ENCODE assay signal across 8 mouse cellular contexts in the genomic region with DNA sequence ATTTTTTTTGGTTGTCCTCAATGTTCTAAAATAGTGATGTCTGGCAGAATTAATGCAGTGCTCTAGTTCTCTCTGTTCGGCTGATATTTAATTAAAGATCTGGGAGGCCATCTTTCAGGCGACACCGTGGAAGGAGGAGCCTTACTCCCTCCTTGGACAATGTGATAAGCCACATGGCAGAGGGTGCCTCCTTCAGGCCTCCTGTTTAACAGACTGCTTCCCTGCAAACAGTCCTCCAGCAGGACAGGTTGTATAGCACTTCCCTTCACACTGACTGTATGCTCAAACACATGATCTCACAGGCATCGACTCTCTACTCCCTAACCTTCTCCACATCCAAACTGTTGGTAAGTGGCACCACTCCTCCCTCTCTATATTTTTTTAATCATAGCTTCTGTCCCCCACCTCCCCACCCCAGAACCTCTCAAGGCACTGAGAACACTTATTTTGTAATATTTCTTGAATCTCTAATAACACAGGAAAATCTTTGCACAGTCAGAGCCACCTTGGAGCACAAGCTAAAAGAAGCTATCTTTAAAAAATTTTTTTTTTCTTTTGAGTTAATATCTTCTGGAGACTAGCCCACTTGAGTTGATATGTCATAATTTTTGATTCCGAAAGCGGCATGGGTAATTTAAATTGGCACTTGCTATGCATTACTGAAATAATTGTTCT. TPM values are rescaled to one million over a fixed set of nuclear protein-coding genes. Genes with fewer than 3 reads are reported as not detected.
DNase-seq lines count a peak whose midpoint lies in the region; ATAC-seq lines count a peak whose summit lies in the region.

No protein-coding gene starts in this region.

- no peaks in the 10 kb centered on the region for H3K27me3 ChIP-seq in neural tube, embryonic 11.5 days (ENCODE audit: control insufficient read depth, insufficient read depth, low read length)
- no peaks in the 10 kb centered on the region for H3K27me3 ChIP-seq in forebrain, embryonic 12.5 days
- no peaks in the 10 kb centered on the region for H3K27me3 ChIP-seq in intestine, embryonic 16.5 days (replicated peaks; ENCODE audit: control insufficient read depth, insufficient read depth, low read length)
- no peaks in the 10 kb centered on the region for H3K27me3 ChIP-seq in lung, embryonic 15.5 days

- peak overlapping the region; percentile 40; the same call in 1 of the 2 replicates for H3K4me2 ChIP-seq in neural tube, embryonic 11.5 days (ENCODE audit: low read depth)
- peak overlapping the region; percentile 67 for H3K4me2 ChIP-seq in forebrain, embryonic 12.5 days
- H3K4me2 ChIP-seq in intestine, embryonic 16.5 days (ENCODE audit: low read depth, low read length), result peak overlapping the region; percentile 79
- peak overlapping the region; percentile 70 for H3K4me2 ChIP-seq in lung, embryonic 15.5 days

- H3K27ac ChIP-seq in neural tube, embryonic 11.5 days (ENCODE audit: low read depth, low read length), result no peak overlapping the region
- no peak overlapping the region for H3K27ac ChIP-seq in forebrain, embryonic 12.5 days
- H3K27ac ChIP-seq in intestine, embryonic 16.5 days (ENCODE audit: low read length), result no peak overlapping the region
- H3K27ac ChIP-seq in lung, embryonic 15.5 days, result no peak overlapping the region

- WGBS in neural tube, embryonic 11.5 days, result 38% methylated on average over 6 of the region's 6 CpGs
- WGBS in forebrain, embryonic 12.5 days, result 34% methylated on average over 6 of the region's 6 CpGs
- WGBS in intestine, embryonic 16.5 days, result 26% methylated on average over 6 of the region's 6 CpGs
- WGBS in lung, embryonic 15.5 days, result 14% methylated on average over 6 of the region's 6 CpGs

- H3K9me3 ChIP-seq in neural tube, embryonic 11.5 days (ENCODE audit: control insufficient read depth, low read length), result no peaks in the 10 kb centered on the region
- H3K9me3 ChIP-seq in forebrain, embryonic 12.5 days, result no peaks in the 10 kb centered on the region
- no peaks in the 10 kb centered on the region for H3K9me3 ChIP-seq in intestine, embryonic 16.5 days (ENCODE audit: control insufficient read depth, low read length)
- H3K9me3 ChIP-seq in lung, embryonic 15.5 days, result no peaks in the 10 kb centered on the region

- H3K9ac ChIP-seq in neural tube, embryonic 11.5 days (ENCODE audit: low read length), result no peak overlapping the region
- H3K9ac ChIP-seq in forebrain, embryonic 12.5 days, result no peak overlapping the region
- no peak overlapping the region for H3K9ac ChIP-seq in intestine, embryonic 16.5 days (ENCODE audit: low read depth, low read length)
- no peak overlapping the region for H3K9ac ChIP-seq in lung, embryonic 15.5 days

- ATAC-seq in neural tube, embryonic 11.5 days (ENCODE audit: insufficient read depth, low FRiP score, low TSS enrichment), result no peak
- ATAC-seq in forebrain, embryonic 12.5 days (ENCODE audit: low FRiP score), result no peak
- ATAC-seq in intestine, embryonic 16.5 days, result peak; percentile 36
- ATAC-seq in lung, embryonic 15.5 days (ENCODE audit: borderline replicate concordance, extremely low read depth, low FRiP score, low TSS enrichment), result no peak

- peaks cover 10% of the 10 kb centered on the region; the same call in 1 of the 2 replicates for H3K4me1 ChIP-seq in neural tube, embryonic 11.5 days (ENCODE audit: control insufficient read depth, insufficient read depth, low read length)
- peaks cover 37% of the 10 kb centered on the region for H3K4me1 ChIP-seq in forebrain, embryonic 12.5 days
- peaks cover 21% of the 10 kb centered on the region for H3K4me1 ChIP-seq in intestine, embryonic 16.5 days (ENCODE audit: control insufficient read depth, insufficient read depth, low read length)
- peaks cover 48% of the 10 kb centered on the region for H3K4me1 ChIP-seq in lung, embryonic 15.5 days

- peak; percentile 48 for DNase-seq in neural tube, embryonic 11.5 days (ENCODE audit: low spot score)
- DNase-seq in neural tube, embryonic 10.5 days (ENCODE audit: extremely low spot score, low spot score), result no peak
- DNase-seq in cerebellum, adult 11 months, result peak; percentile 51
- peak; percentile 22 to 27 for DNase-seq in spleen, postnatal 14 days (ENCODE audit: low spot score in 2 of 2)
- DNase-seq in gastrocnemius, adult 8-10 months (ENCODE audit: low spot score in 2 of 2), result no peak

- H3K36me3 ChIP-seq in neural tube, embryonic 11.5 days (ENCODE audit: control insufficient read depth, insufficient read depth, low read length), result no peaks in the 10 kb centered on the region
- no peaks in the 10 kb centered on the region for H3K36me3 ChIP-seq in forebrain, embryonic 12.5 days (replicated peaks)
- no peaks in the 10 kb centered on the region for H3K36me3 ChIP-seq in intestine, embryonic 16.5 days (ENCODE audit: control insufficient read depth, insufficient read depth, low read length)
- no peaks in the 10 kb centered on the region for H3K36me3 ChIP-seq in lung, embryonic 15.5 days

- H3K4me3 ChIP-seq in neural tube, embryonic 11.5 days (ENCODE audit: low read depth, low read length), result peak overlapping the region; percentile 79
- H3K4me3 ChIP-seq in forebrain, embryonic 12.5 days (replicated peaks), result no peak overlapping the region
- H3K4me3 ChIP-seq in intestine, embryonic 16.5 days (ENCODE audit: low read length), result peak overlapping the region; percentile 89
- H3K4me3 ChIP-seq in lung, embryonic 15.5 days, result peak overlapping the region; percentile 88

RNA-seq across cellular contexts. Expression of a gene that starts 3.4 kb away (rescaled TPM):
- polyA plus RNA-seq in neural tube, embryonic 11.5 days (2014; fragmentation: Nextera tagmentation; extraction: Ambion mirVana), result 37.7 and 40.2 TPM in 2 replicates
- polyA plus RNA-seq in forebrain, embryonic 12.5 days (2016; fragmentation: Nextera tagmentation; extraction: Ambion mirVana), result 32.1 and 37.0 TPM in 2 replicates
- 31.2 and 35.5 TPM in 2 replicates for polyA plus RNA-seq in intestine, embryonic 16.5 days (2015; fragmentation: Nextera tagmentation; extraction: Ambion mirVana)
- polyA plus RNA-seq in lung, embryonic 15.5 days (2015; fragmentation: Nextera tagmentation; extraction: Ambion mirVana), result 44.5 and 47.0 TPM in 2 replicates
- total RNA-seq in gastrocnemius, adult 8-10 months (2022), result 10 to 100 TPM; 35.9 to 51.9 (median 37.8) TPM

Comparison
In these comparisons a context has a peak if more than half of its experiments do, and no peak if none do; other contexts are left out.
1. DNase-seq: peak in neural tube, embryonic 11.5 days (single experiment), cerebellum, adult 11 months (single experiment) and spleen, postnatal 14 days (2 of 2); none in neural tube, embryonic 10.5 days (single experiment) and gastrocnemius, adult 8-10 months (0 of 2).
2. Peak in every context shown above with its lines, with median percentiles within 50 percentile points of each other: H3K4me2 ChIP-seq.